Mouse (Mus musculus): ENCODE measurements at regions not wholly inside any gene's neighbourhood (a gene's known extent, or its start where the extent isn't known, plus 50 kb on each side); places are given as distances from the start of the nearest gene placed in this dataset.

GRCm38 (mm10) chr3:38139387-38139786, 345.3 kb downstream of the Ankrd50 start:
- no peak for ATAC-seq (ENCODE audit: insufficient number of reproducible peaks, low FRiP score, low TSS enrichment)

GRCm38 (mm10) chr3:38138014-38138413, 346.6 kb downstream of the Ankrd50 start:
- ATAC-seq (ENCODE audit: insufficient number of reproducible peaks, low FRiP score, low TSS enrichment), result no peak

- no peak for ATAC-seq (ENCODE audit: insufficient number of reproducible peaks, low FRiP score, low TSS enrichment)
These were observed 348.8 kb downstream of the Ankrd50 start for GRCm38 (mm10) chr3:38135808-38136214.

GRCm38 (mm10) chr3:38134425-38134824, 350.2 kb downstream of the Ankrd50 start:
- no peak for ATAC-seq (ENCODE audit: insufficient number of reproducible peaks, low FRiP score, low TSS enrichment)

GRCm38 (mm10) chr3:38131887-38132220, 352.8 kb downstream of the Ankrd50 start:
- no peak for ATAC-seq (ENCODE audit: insufficient number of reproducible peaks, low FRiP score, low TSS enrichment)

GRCm38 (mm10) chr3:38131176-38131886, 353.3 kb downstream of the Ankrd50 start:
- ATAC-seq (ENCODE audit: insufficient number of reproducible peaks, low FRiP score, low TSS enrichment), result no peak

- ATAC-seq (ENCODE audit: insufficient number of reproducible peaks, low FRiP score, low TSS enrichment), result no peak
These were observed 354.6 kb downstream of the Ankrd50 start for GRCm38 (mm10) chr3:38130088-38130487.

GRCm38 (mm10) chr3:38129167-38129500, 355.5 kb downstream of the Ankrd50 start:
- no peak for ATAC-seq (ENCODE audit: insufficient number of reproducible peaks, low FRiP score, low TSS enrichment)

GRCm38 (mm10) chr3:38128486-38129166, 356.0 kb downstream of the Ankrd50 start:
- no peak for ATAC-seq (ENCODE audit: insufficient number of reproducible peaks, low FRiP score, low TSS enrichment)

- no peak for ATAC-seq (ENCODE audit: insufficient number of reproducible peaks, low FRiP score, low TSS enrichment)
These were observed 368.4 kb downstream of the Ankrd50 start for GRCm38 (mm10) chr3:38116071-38116787.

- ATAC-seq (ENCODE audit: insufficient number of reproducible peaks, low FRiP score, low TSS enrichment), result no peak
These were observed 372.1 kb downstream of the Ankrd50 start for GRCm38 (mm10) chr3:38112568-38112967.

- no peak for ATAC-seq (ENCODE audit: insufficient number of reproducible peaks, low FRiP score, low TSS enrichment)
These were observed 379.4 kb downstream of the Ankrd50 start for GRCm38 (mm10) chr3:38105022-38105857.

GRCm38 (mm10) chr3:38104418-38104817, 380.1 kb upstream of the Gm5148 start:
- ATAC-seq (ENCODE audit: insufficient number of reproducible peaks, low FRiP score, low TSS enrichment), result no peak

GRCm38 (mm10) chr3:38102985-38103384, 378.7 kb upstream of the Gm5148 start:
- ATAC-seq (ENCODE audit: insufficient number of reproducible peaks, low FRiP score, low TSS enrichment), result no peak

GRCm38 (mm10) chr3:38102181-38102580, 377.9 kb upstream of the Gm5148 start:
- no peak for ATAC-seq (ENCODE audit: insufficient number of reproducible peaks, low FRiP score, low TSS enrichment)

GRCm38 (mm10) chr3:38094370-38094979, 370.2 kb upstream of the Gm5148 start:
- ATAC-seq (ENCODE audit: insufficient number of reproducible peaks, low FRiP score, low TSS enrichment), result no peak

- no peak for ATAC-seq (ENCODE audit: insufficient number of reproducible peaks, low FRiP score, low TSS enrichment)
These were observed 360.3 kb upstream of the Gm5148 start for GRCm38 (mm10) chr3:38084548-38084947.

- ATAC-seq (ENCODE audit: insufficient number of reproducible peaks, low FRiP score, low TSS enrichment), result no peak
These were observed 358.1 kb upstream of the Gm5148 start for GRCm38 (mm10) chr3:38082386-38082785.

GRCm38 (mm10) chr3:38076835-38077234, 352.5 kb upstream of the Gm5148 start:
- no peak for ATAC-seq (ENCODE audit: insufficient number of reproducible peaks, low FRiP score, low TSS enrichment)

- no peak for ATAC-seq (ENCODE audit: insufficient number of reproducible peaks, low FRiP score, low TSS enrichment)
These were observed 349.7 kb upstream of the Gm5148 start for GRCm38 (mm10) chr3:38073946-38074345.

Measured in cerebellum, adult (tissue).